Mouse (Mus musculus) adrenal gland, postnatal 10 days (tissue): ENCODE results near the gene Polm. TPM values are rescaled to one million over a fixed set of nuclear protein-coding genes. Genes with fewer than 3 reads are reported as not detected.

ENCODE experiments used
- total RNA-seq, 2 experiments: library from RNA; stranded (reverse); gene quantifications; 2 replicates each; pipeline ENCODE4 v1.2.3; 2021

Polm gene
- total RNA-seq, 2 experiments from 2014 or later = 6.3 to 13.7 TPM

Other genes with a start within 250 kb of the Polm start
- 100 to 1,000 TPM; 155 to 166 TPM for gene Mrps24, start 122.3 kb downstream of the Polm start, total RNA-seq
- 10 to 100 TPM; 65.1 to 66.5 TPM for gene Urgcp, start 75.6 kb downstream of the Polm start, total RNA-seq
- gene Dbnl, start 49.5 kb downstream of the Polm start, total RNA-seq = 10 to 100 TPM; 51.5 to 57.5 TPM
- gene Pgam2, start 34.3 kb downstream of the Polm start, total RNA-seq = 100 to 1,000 TPM in 1 of 2 experiments, 10 to 100 TPM in 1; 37.0 to 157 TPM
- 100 to 1,000 TPM; 153 to 172 TPM for gene Aebp1, start 23.9 kb upstream of the Polm start, total RNA-seq
- 10 to 100 TPM; 48.6 to 53.0 TPM for gene Pold2, start 40.3 kb upstream of the Polm start, total RNA-seq
- gene Myl7, start 60.8 kb upstream of the Polm start, total RNA-seq = under 1 TPM in 1 of 2 experiments, not detected in 1; 0.66 TPM
- 1 to 10 TPM; 2.9 to 3.0 TPM for gene Gck, start 112.1 kb upstream of the Polm start, total RNA-seq
- gene Ykt6, start 117.7 kb upstream of the Polm start, total RNA-seq = 10 to 100 TPM; 71.5 to 79.3 TPM
- gene Camk2b, start 228.3 kb upstream of the Polm start, total RNA-seq = 10 to 100 TPM; 15.7 to 30.4 TPM